Mouse (Mus musculus): ENCODE measurements around the gene Smc3. TPM values are rescaled to one million over a fixed set of nuclear protein-coding genes. Genes with fewer than 3 reads are reported as not detected.

Smc3 gene
- polyA plus RNA-seq, 1 experiment from 2014 or later, result 83.4 TPM

GRCm38 (mm10) chr19:53657437-53657836 lies 57.2 kb downstream of the Smc3 start:
- Histone ChIP-seq H3K9ac (replicated peaks) (no peak overlapping the region), H3K4me3 (replicated peaks) (no peak overlapping the region), H3K4me1 (replicated peaks) (peaks cover 25% of the 10 kb centered on the region), H3K27ac (no peak overlapping the region), H3K9me3 (no peaks in the 10 kb centered on the region), H3K27me3 (peaks cover 48% of the 10 kb centered on the region), H3K4me2 (no peak overlapping the region), H3K36me3 (no peaks in the 10 kb centered on the region)
- ATAC-seq (ENCODE audit: insufficient number of reproducible peaks, insufficient read depth, low FRiP score, low TSS enrichment, low read depth), result no peak
- WGBS, result 84% methylated on average over 5 of the region's 5 CpGs

- WGBS, result 85% methylated on average over 9 of the region's 9 CpGs
- peaks cover 39% of the 10 kb centered on the region for H3K27me3 ChIP-seq
Measured at GRCm38 (mm10) chr19:53660722-53661420, 60.7 kb downstream of the Smc3 start.

GRCm38 (mm10) chr19:53661938-53662722 lies 61.9 kb downstream of the Smc3 start:
- H3K4me3 ChIP-seq (replicated peaks), result no peak overlapping the region
- ATAC-seq (ENCODE audit: insufficient number of reproducible peaks, insufficient read depth, low FRiP score, low TSS enrichment, low read depth), result no peak; the same call in 1 of the 2 replicates
- WGBS, result 58% methylated on average over 14 of the region's 14 CpGs
- H3K4me2 ChIP-seq, result no peak overlapping the region
- H3K36me3 ChIP-seq, result no peaks in the 10 kb centered on the region
- H3K4me1 ChIP-seq (replicated peaks), result peaks cover 4% of the 10 kb centered on the region
- H3K27ac ChIP-seq, result no peak overlapping the region
- peaks cover 43% of the 10 kb centered on the region for H3K27me3 ChIP-seq
- no peaks in the 10 kb centered on the region for H3K9me3 ChIP-seq
- H3K9ac ChIP-seq (replicated peaks), result no peak overlapping the region

More at GRCm38 (mm10) chr19:53660722-53661420, 60.7 kb downstream of the Smc3 start:
- H3K9me3 ChIP-seq, result no peaks in the 10 kb centered on the region
- H3K4me1 ChIP-seq (replicated peaks), result no peaks in the 10 kb centered on the region
- no peak overlapping the region for H3K9ac ChIP-seq (replicated peaks)
- no peak overlapping the region for H3K27ac ChIP-seq
- H3K4me3 ChIP-seq (replicated peaks), result no peak overlapping the region
- ATAC-seq (ENCODE audit: insufficient number of reproducible peaks, insufficient read depth, low FRiP score, low TSS enrichment, low read depth), result no peak
- no peak overlapping the region for H3K4me2 ChIP-seq
- H3K36me3 ChIP-seq, result no peaks in the 10 kb centered on the region

- peaks cover 29% of the 10 kb centered on the region for H3K27me3 ChIP-seq
- 92% methylated on average over 9 of the region's 9 CpGs for WGBS
- peaks cover 4% of the 10 kb centered on the region for H3K4me1 ChIP-seq (replicated peaks)
- H3K4me2 ChIP-seq, result no peak overlapping the region
- no peak overlapping the region for H3K9ac ChIP-seq (replicated peaks)
- no peak for ATAC-seq (ENCODE audit: insufficient number of reproducible peaks, insufficient read depth, low FRiP score, low TSS enrichment, low read depth)
- no peaks in the 10 kb centered on the region for H3K36me3 ChIP-seq
- no peaks in the 10 kb centered on the region for H3K9me3 ChIP-seq
- H3K27ac ChIP-seq, result no peak overlapping the region
- H3K4me3 ChIP-seq (replicated peaks), result no peak overlapping the region
Measured at GRCm38 (mm10) chr19:53664831-53665230, 64.6 kb downstream of the Smc3 start.

- no peak overlapping the region for H3K27ac ChIP-seq
- H3K4me2 ChIP-seq, result no peak overlapping the region
- no peak for ATAC-seq (ENCODE audit: insufficient number of reproducible peaks, insufficient read depth, low FRiP score, low TSS enrichment, low read depth)
- no peak overlapping the region for H3K9ac ChIP-seq (replicated peaks)
- H3K4me3 ChIP-seq (replicated peaks), result no peak overlapping the region
- no peaks in the 10 kb centered on the region for H3K36me3 ChIP-seq
- H3K9me3 ChIP-seq, result no peaks in the 10 kb centered on the region
- WGBS, result 83% methylated on average over 4 of the region's 4 CpGs
- H3K27me3 ChIP-seq, result peaks cover 29% of the 10 kb centered on the region
- peaks cover 7% of the 10 kb centered on the region for H3K4me1 ChIP-seq (replicated peaks)
Measured at GRCm38 (mm10) chr19:53665391-53665790, 65.2 kb downstream of the Smc3 start.

- H3K4me1 ChIP-seq (replicated peaks), result peaks cover 15% of the 10 kb centered on the region
- H3K4me3 ChIP-seq (replicated peaks), result no peak overlapping the region
- no peak overlapping the region for H3K27ac ChIP-seq
- no peak overlapping the region for H3K9ac ChIP-seq (replicated peaks)
- no peak overlapping the region for H3K4me2 ChIP-seq
- H3K9me3 ChIP-seq, result no peaks in the 10 kb centered on the region
- 9% methylated on average over 8 of the region's 8 CpGs for WGBS
- H3K27me3 ChIP-seq, result peaks cover 33% of the 10 kb centered on the region
- H3K36me3 ChIP-seq, result no peaks in the 10 kb centered on the region
- no peak for ATAC-seq (ENCODE audit: insufficient number of reproducible peaks, insufficient read depth, low FRiP score, low TSS enrichment, low read depth)
Measured at GRCm38 (mm10) chr19:53666708-53667107, 66.5 kb downstream of the Smc3 start.

- 91% methylated on average over 7 of the region's 7 CpGs for WGBS
- Histone ChIP-seq H3K4me3 (replicated peaks) (no peak overlapping the region), H3K27ac (no peak overlapping the region), H3K9ac (replicated peaks) (no peak overlapping the region), H3K9me3 (no peaks in the 10 kb centered on the region), H3K4me2 (no peak overlapping the region), H3K4me1 (replicated peaks) (peaks cover 15% of the 10 kb centered on the region), H3K27me3 (peaks cover 44% of the 10 kb centered on the region), H3K36me3 (no peaks in the 10 kb centered on the region)
- no peak for ATAC-seq (ENCODE audit: insufficient number of reproducible peaks, insufficient read depth, low FRiP score, low TSS enrichment, low read depth)
Measured at GRCm38 (mm10) chr19:53668821-53669220, 68.6 kb downstream of the Smc3 start.

- H3K36me3 ChIP-seq, result no peaks in the 10 kb centered on the region
Measured at GRCm38 (mm10) chr19:53670625-53671141, 70.5 kb downstream of the Smc3 start.

GRCm38 (mm10) chr19:53671432-53671831 lies 71.2 kb downstream of the Smc3 start:
- Histone ChIP-seq H3K9ac (replicated peaks) (no peak overlapping the region), H3K27me3 (peaks cover 70% of the 10 kb centered on the region), H3K4me3 (replicated peaks) (no peak overlapping the region), H3K4me2 (no peak overlapping the region), H3K9me3 (no peaks in the 10 kb centered on the region), H3K4me1 (replicated peaks) (peaks cover 18% of the 10 kb centered on the region), H3K36me3 (no peaks in the 10 kb centered on the region), H3K27ac (no peak overlapping the region)
- ATAC-seq (ENCODE audit: insufficient number of reproducible peaks, insufficient read depth, low FRiP score, low TSS enrichment, low read depth), result no peak
- WGBS, result 59% methylated on average over 3 of the region's 3 CpGs

More at GRCm38 (mm10) chr19:53670625-53671141, 70.5 kb downstream of the Smc3 start:
- Histone ChIP-seq H3K4me1 (replicated peaks) (peaks cover 15% of the 10 kb centered on the region), H3K9ac (replicated peaks) (no peak overlapping the region), H3K27me3 (peaks cover 63% of the 10 kb centered on the region), H3K4me2 (no peak overlapping the region), H3K9me3 (no peaks in the 10 kb centered on the region), H3K27ac (no peak overlapping the region), H3K4me3 (replicated peaks) (no peak overlapping the region)
- no peak; the same call in 1 of the 2 replicates for ATAC-seq (ENCODE audit: insufficient number of reproducible peaks, insufficient read depth, low FRiP score, low TSS enrichment, low read depth)
- 19% methylated on average over 12 of the region's 12 CpGs for WGBS

GRCm38 (mm10) chr19:53674131-53674925 lies 74.1 kb downstream of the Smc3 start:
- H3K9me3 ChIP-seq, result no peaks in the 10 kb centered on the region
- ATAC-seq (ENCODE audit: insufficient number of reproducible peaks, insufficient read depth, low FRiP score, low TSS enrichment, low read depth), result no peak
- H3K36me3 ChIP-seq, result no peaks in the 10 kb centered on the region
- H3K4me1 ChIP-seq (replicated peaks), result peaks cover 25% of the 10 kb centered on the region
- WGBS, result 33% methylated on average over 9 of the region's 9 CpGs
- H3K4me3 ChIP-seq (replicated peaks), result no peak overlapping the region
- no peak overlapping the region for H3K4me2 ChIP-seq
- no peak overlapping the region for H3K9ac ChIP-seq (replicated peaks)
- peaks cover 88% of the 10 kb centered on the region for H3K27me3 ChIP-seq
- no peak overlapping the region for H3K27ac ChIP-seq

- H3K9ac ChIP-seq (replicated peaks), result no peak overlapping the region
- no peaks in the 10 kb centered on the region for H3K9me3 ChIP-seq
- peaks cover 14% of the 10 kb centered on the region; the same call in 1 of the 2 replicates for H3K4me1 ChIP-seq (replicated peaks)
- no peak overlapping the region for H3K27ac ChIP-seq
- ATAC-seq (ENCODE audit: insufficient number of reproducible peaks, insufficient read depth, low FRiP score, low TSS enrichment, low read depth), result 0 out of 2 replicates have a peak, but pooled peaks have one; percentile 61
- peaks cover 77% of the 10 kb centered on the region for H3K27me3 ChIP-seq
- no peaks in the 10 kb centered on the region for H3K36me3 ChIP-seq
- H3K4me2 ChIP-seq, result peak overlapping the region; percentile 100
- WGBS, result under 1% methylated on average over 26 of the region's 26 CpGs
- peak overlapping the region; percentile 64 for H3K4me3 ChIP-seq (replicated peaks)
Measured at GRCm38 (mm10) chr19:53676228-53676627, 76.0 kb downstream of the Smc3 start.
